Mouse (Mus musculus) liver, embryonic 14.5 days (tissue): ENCODE measurements around the gene Nipal3. TPM values are rescaled to one million over a fixed set of nuclear protein-coding genes. Genes with fewer than 3 reads are reported as not detected.

Experiments
- ATAC-seq: fragments of 200-750 bp; cut with Nextera tagmentation; 2 replicates; pipeline ENCODE4 v1.8.0; 2017; ENCODE audit warnings: moderate number of reproducible peaks, mild to moderate bottlenecking, moderate library complexity; ENCODE audit not compliant: insufficient read depth
- DNase-seq, 3 experiments: peaks; one replicate each; pipeline ENCODE4 v3.0.0-alpha.2; 2012 to 2013; ENCODE audit warnings: low read depth in 3 of 3, low spot score in 3 of 3
- H3K27ac ChIP-seq: fragments of 300-500 bp; sonication (generic); 2 replicates; pipeline ENCODE4 v1.5.1; 2014; ENCODE audit warnings: moderate library complexity, mild to moderate bottlenecking, control low read depth, inconsistent platforms
- H3K27me3 ChIP-seq: fragments of 300-500 bp; sonication (generic); 2 replicates; pipeline ENCODE4 v1.6.1; 2014; ENCODE audit warnings: mild to moderate bottlenecking, low read length, moderate library complexity; ENCODE audit not compliant: control insufficient read depth, insufficient read depth
- H3K36me3 ChIP-seq: fragments of 300-500 bp; sonication (generic); replicated peaks from 2 replicates; pipeline ENCODE4 v1.6.1; 2014; ENCODE audit warnings: low read depth; ENCODE audit not compliant: control insufficient read depth, insufficient read depth
- H3K4me1 ChIP-seq, 2 experiments: fragments of 200-500 bp in 1 of 2; fragments of 300-500 bp in 1 of 2; sonication (generic) in 1 of 2; replicated peaks; 2 replicates each; pipeline ENCODE4 v1.6.1; 2012 to 2014; ENCODE audit warnings: antibody characterized with exemption in 1 of 2, inconsistent platforms in 1 of 2, low read length in 1 of 2; ENCODE audit not compliant: control insufficient read depth in 2 of 2, insufficient read depth in 2 of 2
- H3K4me2 ChIP-seq: fragments of 300-500 bp; sonication (generic); 2 replicates; pipeline ENCODE4 v1.6.1; 2014; ENCODE audit warnings: low read depth, mild to moderate bottlenecking, control low read depth, moderate library complexity
- H3K4me3 ChIP-seq, 2 experiments: fragments of 200-500 bp in 1 of 2; fragments of 300-500 bp in 1 of 2; sonication (generic) in 1 of 2; 2 replicates each; pipeline ENCODE4 v1.5.1; 2012 to 2014; ENCODE audit warnings: low read depth in 2 of 2, low read length in 2 of 2, mild to moderate bottlenecking in 2 of 2, control low read depth in 1 of 2, inconsistent platforms in 1 of 2, moderate library complexity in 1 of 2; ENCODE audit not compliant: insufficient read depth in 1 of 2
- H3K9ac ChIP-seq: fragments of 300-500 bp; sonication (generic); replicated peaks from 2 replicates; pipeline ENCODE4 v1.6.1; 2014; ENCODE audit warnings: mild to moderate bottlenecking, control low read depth, moderate library complexity
- H3K9me3 ChIP-seq: fragments of 300-500 bp; sonication (generic); 2 replicates; pipeline ENCODE4 v1.6.1; 2016; ENCODE audit warnings: low read length, mixed read lengths; ENCODE audit not compliant: control insufficient read depth
- CTCF ChIP-seq: IDR thresholded peaks from 2 replicates; pipeline ENCODE4 v1.5.1; 2016; ENCODE audit warnings: antibody characterized with exemption, low read depth, control low read depth
- EP300 ChIP-seq: IDR thresholded peaks from 2 replicates; pipeline ENCODE4 v1.6.1; 2016; ENCODE audit warnings: antibody characterized with exemption, low read depth
- WGBS: fragments of 180-500 bp; shearing (Covaris S2); extraction: QIAGEN DNeasy Blood & Tissue Kit; methylation state at CpG from one replicate; pipeline ENCODE4 v1.1.7; 2014; ENCODE audit not compliant: insufficient replicate concordance; 5-methylcytosine and 5-hydroxymethylcytosine counted together
- polyA plus RNA-seq, 2 experiments: library from polyadenylated mRNA; depleted of rRNA in 1 of 2; stranded (reverse) in 1 of 2; unstranded in 1 of 2; fragments of >200 nt; fragmentation: Nextera tagmentation in 1 of 2; extraction: Ambion mirVana in 1 of 2; gene quantifications; 2 replicates each; pipeline versions ENCODE4 v1.2.1 to v1.2.3; 2012 to 2014

Nipal3 gene
- polyA plus RNA-seq, 2 experiments, result 2.5 to 2.9 TPM

GRCm38 (mm10) chr4:135514925-135515324 is 20.1 kb upstream of the Nipal3 start:
- H3K4me3 ChIP-seq, result no peak overlapping the region
- no peak overlapping the region for H3K4me2 ChIP-seq
- H3K36me3 ChIP-seq, result no peaks in the 10 kb centered on the region
- H3K27ac ChIP-seq, result no peak overlapping the region
- H3K9ac ChIP-seq, result no peak overlapping the region
- no peaks in the 10 kb centered on the region for H3K27me3 ChIP-seq
- TF ChIP-seq CTCF (no peak), EP300 (no peak)
- H3K9me3 ChIP-seq, result no peaks in the 10 kb centered on the region
- no peak for ATAC-seq
- DNase-seq, result no peak
- H3K4me1 ChIP-seq, result 0 out of 4 replicates have a peak, but pooled peaks cover 0 to 5% of the 10 kb centered on the region in 2 experiments
- WGBS, result 63% methylated on average over 14 of the region's 14 CpGs

GRCm38 (mm10) chr4:135513865-135514264 is 19.0 kb upstream of the Nipal3 start:
- Histone ChIP-seq H3K9ac (no peak overlapping the region), H3K4me1 (0 out of 4 replicates have a peak, but pooled peaks cover 0 to 5% of the 10 kb centered on the region in 2 experiments), H3K36me3 (no peaks in the 10 kb centered on the region), H3K9me3 (no peaks in the 10 kb centered on the region), H3K4me3 (no peak overlapping the region), H3K27me3 (no peaks in the 10 kb centered on the region), H3K27ac (no peak overlapping the region), H3K4me2 (no peak overlapping the region)
- 68% methylated on average over 7 of the region's 7 CpGs for WGBS
- TF ChIP-seq CTCF (no peak), EP300 (no peak)
- DNase-seq (no peak), ATAC-seq (no peak)

- no peaks in the 10 kb centered on the region for H3K36me3 ChIP-seq
- WGBS, result 62% methylated on average over 12 of the region's 12 CpGs
- H3K4me1 ChIP-seq, result peaks cover 0 to 2% of the 10 kb centered on the region in 2 experiments; a peak in 2 of 4 replicates
- no peak overlapping the region for H3K9ac ChIP-seq
- no peaks in the 10 kb centered on the region for H3K9me3 ChIP-seq
- no peak for ATAC-seq
- no peak overlapping the region for H3K4me2 ChIP-seq
- no peak overlapping the region for H3K4me3 ChIP-seq
- TF ChIP-seq CTCF (no peak), EP300 (no peak)
- no peak overlapping the region for H3K27ac ChIP-seq
- DNase-seq, result no peak
- no peaks in the 10 kb centered on the region for H3K27me3 ChIP-seq
Measured at GRCm38 (mm10) chr4:135509515-135509914, 14.7 kb upstream of the Nipal3 start.

GRCm38 (mm10) chr4:135508419-135509039 is 13.7 kb upstream of the Nipal3 start:
- DNase-seq (peak; percentile 64), ATAC-seq (no peak)
- H3K4me1 ChIP-seq, result peaks cover 0 to 2% of the 10 kb centered on the region in 2 experiments; a peak in 2 of 4 replicates
- H3K9me3 ChIP-seq, result no peaks in the 10 kb centered on the region
- no peak overlapping the region for H3K4me3 ChIP-seq
- peak overlapping the region; percentile 21; the same call in 1 of the 2 replicates for H3K27ac ChIP-seq
- peak overlapping the region; percentile 44; the same call in 1 of the 2 replicates for H3K4me2 ChIP-seq
- no peak for TF ChIP-seq EP300
- TF ChIP-seq CTCF, result peak; percentile 91
- H3K36me3 ChIP-seq, result no peaks in the 10 kb centered on the region
- no peak overlapping the region for H3K9ac ChIP-seq
- WGBS, result 20% methylated on average over 13 of the region's 13 CpGs
- H3K27me3 ChIP-seq, result no peaks in the 10 kb centered on the region

GRCm38 (mm10) chr4:135507547-135508350 is 12.9 kb upstream of the Nipal3 start:
- TF ChIP-seq CTCF (peak; percentile 77), EP300 (no peak)
- H3K4me1 ChIP-seq, result peaks cover 0 to 2% of the 10 kb centered on the region in 2 experiments; a peak in 2 of 4 replicates
- DNase-seq (peak; percentile 56 to 65 (median 58)), ATAC-seq (peak; percentile 80)
- H3K4me3 ChIP-seq, result peak overlapping the region; percentile 10 to 38
- H3K4me2 ChIP-seq, result peak overlapping the region; percentile 44
- peak overlapping the region; percentile 48 for H3K9ac ChIP-seq
- peak overlapping the region; percentile 21; the same call in 1 of the 2 replicates for H3K27ac ChIP-seq
- H3K27me3 ChIP-seq, result no peaks in the 10 kb centered on the region
- H3K36me3 ChIP-seq, result no peaks in the 10 kb centered on the region
- no peaks in the 10 kb centered on the region for H3K9me3 ChIP-seq
- WGBS, result 7% methylated on average over 22 of the region's 22 CpGs
